Mouse (Mus musculus): ENCODE results near the gene Sardh. TPM values are rescaled to one million over a fixed set of nuclear protein-coding genes. Genes with fewer than 3 reads are reported as not detected.

Gene Sardh
- polyA plus RNA-seq, 1 experiment from 2014 or later: 9.5 TPM

- 48% methylated on average over 4 of the region's 4 CpGs for WGBS
- no peak overlapping the region for H3K4me3 ChIP-seq (replicated peaks)
- H3K27ac ChIP-seq: no peak overlapping the region
- no peaks in the 10 kb centered on the region for H3K4me1 ChIP-seq (replicated peaks)
- no peak for ATAC-seq
- no peaks in the 10 kb centered on the region for H3K36me3 ChIP-seq
- no peak overlapping the region for H3K4me2 ChIP-seq (replicated peaks)
- H3K9ac ChIP-seq: no peak overlapping the region
- no peaks in the 10 kb centered on the region for H3K27me3 ChIP-seq (replicated peaks)
- no peaks in the 10 kb centered on the region for H3K9me3 ChIP-seq
These were observed 58.1 kb downstream of the Sardh start for GRCm38 (mm10) chr2:27189994-27190393.

GRCm38 (mm10) chr2:27187531-27187930 lies 60.6 kb downstream of the Sardh start:
- H3K9me3 ChIP-seq: no peaks in the 10 kb centered on the region
- 81% methylated on average over 6 of the region's 6 CpGs for WGBS
- no peaks in the 10 kb centered on the region for H3K36me3 ChIP-seq
- no peak for ATAC-seq
- no peak overlapping the region for H3K9ac ChIP-seq
- H3K4me1 ChIP-seq (replicated peaks): 0 out of 2 replicates have a peak, but pooled peaks cover 5% of the 10 kb centered on the region
- H3K4me3 ChIP-seq (replicated peaks): no peak overlapping the region
- no peak overlapping the region for H3K4me2 ChIP-seq (replicated peaks)
- no peaks in the 10 kb centered on the region for H3K27me3 ChIP-seq (replicated peaks)
- H3K27ac ChIP-seq: no peak overlapping the region

GRCm38 (mm10) chr2:27183734-27184133 lies 64.4 kb downstream of the Sardh start:
- 37% methylated on average over 12 of the region's 12 CpGs for WGBS
- H3K4me3 ChIP-seq (replicated peaks): no peak overlapping the region
- H3K27me3 ChIP-seq (replicated peaks): no peaks in the 10 kb centered on the region
- H3K27ac ChIP-seq: 0 out of 2 replicates have a peak overlapping the region, but pooled peaks have one; percentile 17
- 0 out of 2 replicates have a peak, but pooled peaks cover 5% of the 10 kb centered on the region for H3K4me1 ChIP-seq (replicated peaks)
- H3K4me2 ChIP-seq (replicated peaks): no peak overlapping the region
- ATAC-seq: peak; percentile 75
- H3K9ac ChIP-seq: 0 out of 2 replicates have a peak overlapping the region, but pooled peaks have one; percentile 8
- H3K9me3 ChIP-seq: no peaks in the 10 kb centered on the region
- H3K36me3 ChIP-seq: no peaks in the 10 kb centered on the region

- H3K27me3 ChIP-seq (replicated peaks): no peaks in the 10 kb centered on the region
- ATAC-seq: no peak
These were observed 66.2 kb downstream of the Sardh start for GRCm38 (mm10) chr2:27181907-27182306.

GRCm38 (mm10) chr2:27179101-27179500 lies 69.0 kb downstream of the Sardh start:
- Histone ChIP-seq H3K9me3 (no peaks in the 10 kb centered on the region), H3K4me2 (replicated peaks) (no peak overlapping the region), H3K27ac (no peak overlapping the region), H3K27me3 (replicated peaks) (no peaks in the 10 kb centered on the region), H3K4me3 (replicated peaks) (no peak overlapping the region), H3K36me3 (no peaks in the 10 kb centered on the region), H3K9ac (no peak overlapping the region), H3K4me1 (replicated peaks) (0 out of 2 replicates have a peak, but pooled peaks cover 5% of the 10 kb centered on the region)
- no peak for ATAC-seq
- 63% methylated on average over 8 of the region's 8 CpGs for WGBS

More at GRCm38 (mm10) chr2:27181907-27182306, 66.2 kb downstream of the Sardh start:
- H3K4me2 ChIP-seq (replicated peaks): no peak overlapping the region
- H3K27ac ChIP-seq: no peak overlapping the region
- no peaks in the 10 kb centered on the region for H3K36me3 ChIP-seq
- H3K4me1 ChIP-seq (replicated peaks): 0 out of 2 replicates have a peak, but pooled peaks cover 5% of the 10 kb centered on the region
- H3K4me3 ChIP-seq (replicated peaks): no peak overlapping the region
- H3K9ac ChIP-seq: no peak overlapping the region
- WGBS: 62% methylated on average over 4 of the region's 4 CpGs
- no peaks in the 10 kb centered on the region for H3K9me3 ChIP-seq

GRCm38 (mm10) chr2:27175696-27176267 lies 72.4 kb downstream of the Sardh start:
- H3K27me3 ChIP-seq (replicated peaks): no peaks in the 10 kb centered on the region
- no peak overlapping the region for H3K27ac ChIP-seq
- H3K4me1 ChIP-seq (replicated peaks): no peaks in the 10 kb centered on the region
- H3K9me3 ChIP-seq: no peaks in the 10 kb centered on the region
- H3K36me3 ChIP-seq: no peaks in the 10 kb centered on the region
- H3K4me2 ChIP-seq (replicated peaks): no peak overlapping the region
- H3K4me3 ChIP-seq (replicated peaks): no peak overlapping the region
- H3K9ac ChIP-seq: no peak overlapping the region
- 73% methylated on average over 10 of the region's 10 CpGs for WGBS
- no peak for ATAC-seq

GRCm38 (mm10) chr2:27174242-27174641 lies 73.9 kb downstream of the Sardh start:
- Histone ChIP-seq H3K9me3 (no peaks in the 10 kb centered on the region), H3K9ac (no peak overlapping the region), H3K27ac (no peak overlapping the region), H3K4me1 (replicated peaks) (no peaks in the 10 kb centered on the region), H3K27me3 (replicated peaks) (no peaks in the 10 kb centered on the region), H3K4me3 (replicated peaks) (no peak overlapping the region), H3K36me3 (no peaks in the 10 kb centered on the region), H3K4me2 (replicated peaks) (no peak overlapping the region)
- ATAC-seq: no peak
- 80% methylated on average over 2 of the region's 2 CpGs for WGBS

GRCm38 (mm10) chr2:27166999-27167398 lies 81.1 kb downstream of the Sardh start:
- WGBS: 9% methylated on average over 2 of the region's 2 CpGs
- H3K4me3 ChIP-seq (replicated peaks): no peak overlapping the region
- H3K9ac ChIP-seq: no peak overlapping the region
- H3K36me3 ChIP-seq: no peaks in the 10 kb centered on the region
- H3K4me2 ChIP-seq (replicated peaks): no peak overlapping the region
- no peak for ATAC-seq
- no peaks in the 10 kb centered on the region for H3K27me3 ChIP-seq (replicated peaks)
- no peak overlapping the region for H3K27ac ChIP-seq
- H3K4me1 ChIP-seq (replicated peaks): no peaks in the 10 kb centered on the region
- H3K9me3 ChIP-seq: no peaks in the 10 kb centered on the region

GRCm38 (mm10) chr2:27166074-27166473 lies 82.1 kb downstream of the Sardh start:
- no peaks in the 10 kb centered on the region for H3K27me3 ChIP-seq (replicated peaks)
- no peaks in the 10 kb centered on the region for H3K9me3 ChIP-seq
- H3K4me1 ChIP-seq (replicated peaks): no peaks in the 10 kb centered on the region
- ATAC-seq: no peak
- no peak overlapping the region for H3K9ac ChIP-seq
- no peaks in the 10 kb centered on the region for H3K36me3 ChIP-seq
- WGBS: 89% methylated on average over 2 of the region's 2 CpGs
- no peak overlapping the region for H3K4me2 ChIP-seq (replicated peaks)
- no peak overlapping the region for H3K4me3 ChIP-seq (replicated peaks)
- no peak overlapping the region for H3K27ac ChIP-seq

GRCm38 (mm10) chr2:27164796-27165590 lies 83.1 kb downstream of the Sardh start, which contains the start of gene Dbh:
TSS of gene Dbh (plus strand) at chr2:27165233.
- no peak within 1 kb of the TSS for H3K4me3 ChIP-seq (replicated peaks)

GRCm38 (mm10) chr2:27163851-27164250 lies 84.3 kb downstream of the Sardh start:
- Histone ChIP-seq H3K36me3 (no peaks in the 10 kb centered on the region), H3K4me2 (replicated peaks) (no peak overlapping the region), H3K9me3 (no peaks in the 10 kb centered on the region), H3K4me3 (replicated peaks) (no peak overlapping the region), H3K9ac (no peak overlapping the region), H3K4me1 (replicated peaks) (no peaks in the 10 kb centered on the region), H3K27ac (no peak overlapping the region), H3K27me3 (replicated peaks) (no peaks in the 10 kb centered on the region)
- ATAC-seq: no peak
- WGBS: 60% methylated on average over 5 of the region's 5 CpGs

More at GRCm38 (mm10) chr2:27164796-27165590, 83.1 kb downstream of the Sardh start, which contains the start of gene Dbh:
- Histone ChIP-seq H3K36me3 (no peaks in the 10 kb centered on the region), H3K27me3 (replicated peaks) (no peaks in the 10 kb centered on the region), H3K9me3 (no peaks in the 10 kb centered on the region), H3K27ac (no peak within 1 kb of the TSS), H3K4me1 (replicated peaks) (no peaks in the 10 kb centered on the region), H3K4me2 (replicated peaks) (no peak within 1 kb of the TSS), H3K9ac (no peak within 1 kb of the TSS)
- WGBS: 72% methylated on average over 12 of the region's 12 CpGs
- no peak for ATAC-seq

- WGBS: 73% methylated on average over 11 of the region's 11 CpGs
- H3K4me1 ChIP-seq (replicated peaks): no peaks in the 10 kb centered on the region
These were observed 85.5 kb downstream of the Sardh start for GRCm38 (mm10) chr2:27162656-27163055.

More at GRCm38 (mm10) chr2:27162656-27163055, 85.5 kb downstream of the Sardh start:
- H3K4me2 ChIP-seq (replicated peaks): no peak overlapping the region
- no peaks in the 10 kb centered on the region for H3K36me3 ChIP-seq
- no peaks in the 10 kb centered on the region for H3K9me3 ChIP-seq
- no peak overlapping the region for H3K4me3 ChIP-seq (replicated peaks)
- H3K9ac ChIP-seq: no peak overlapping the region
- H3K27ac ChIP-seq: no peak overlapping the region
- H3K27me3 ChIP-seq (replicated peaks): no peaks in the 10 kb centered on the region
- no peak for ATAC-seq

Measured in intestine, embryonic 15.5 days (tissue).